Mouse (Mus musculus) brown adipose tissue, adult 24 weeks (tissue): Measurements from ENCODE around the gene Yap1. TPM values are rescaled to one million over a fixed set of nuclear protein-coding genes. Genes with fewer than 3 reads are reported as not detected.
A peak's percentile ranks its signal among the peaks of the same experiment; 100 is the strongest.

Experiments used
- H3K27ac ChIP-seq: fragments of 200-500 bp; replicated peaks from 2 replicates; pipeline ENCODE4 v1.5.1; 2012; ENCODE audit warnings: low read depth, mild to moderate bottlenecking, low read length
- H3K4me1 ChIP-seq: fragments of 200-500 bp; 2 replicates; pipeline ENCODE4 v1.6.1; 2012; ENCODE audit warnings: low read length, mixed read lengths; ENCODE audit not compliant: control insufficient read depth, insufficient read depth, insufficient read length
- H3K4me3 ChIP-seq: fragments of 200-500 bp; 2 replicates; pipeline ENCODE4 v1.5.1; 2012; ENCODE audit warnings: low read depth, mild to moderate bottlenecking, low read length, moderate library complexity; ENCODE audit not compliant: insufficient read depth
- polyA plus RNA-seq: library from polyadenylated mRNA; stranded (reverse); fragments of >200 nt; gene quantifications from 2 replicates; pipeline ENCODE4 v1.2.4, GENCODE M21; 2012; ENCODE audit not compliant: missing spikeins, insufficient read depth, insufficient read length

Gene Yap1
- 25.6 and 60.3 TPM in 2 replicates for polyA plus RNA-seq

DNA sequence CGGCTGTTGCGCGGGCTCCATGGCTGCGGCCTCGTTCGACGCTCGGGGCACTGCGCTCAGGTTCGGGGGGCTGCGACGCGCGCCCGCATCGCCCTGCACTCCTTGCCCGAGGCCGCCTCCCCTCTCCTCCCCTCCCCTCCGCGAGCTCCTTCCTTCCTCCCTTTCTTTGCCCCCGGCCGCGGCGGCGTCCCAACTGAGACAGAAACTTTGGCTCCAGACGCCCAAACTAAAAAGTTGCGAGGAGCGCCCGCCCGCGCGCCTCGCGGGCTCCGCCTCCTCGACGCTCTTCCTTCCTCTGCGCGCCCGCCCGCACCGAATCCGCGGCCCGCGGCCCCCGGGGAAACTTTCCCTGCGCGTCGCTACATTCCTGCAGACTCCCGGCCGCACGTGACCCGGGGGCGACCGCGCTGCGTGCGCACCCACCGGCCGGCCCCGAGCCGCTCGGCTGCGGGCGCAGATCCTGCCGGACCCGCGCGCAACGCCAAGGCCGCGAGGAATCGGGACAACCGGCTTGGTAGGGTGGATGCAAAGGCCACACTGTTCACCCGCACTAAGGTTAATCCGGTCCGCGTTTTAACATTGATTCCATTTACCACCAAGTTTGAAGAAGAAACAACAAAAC, at the start of gene Yap1:
TSS of gene Yap1 (minus strand) at position 227 of the 622 bp plus-strand sequence.
- Histone ChIP-seq H3K4me3 (peak within 1 kb of the TSS; percentile 89), H3K4me1 (no peaks in the 10 kb centered on the region), H3K27ac (peak within 1 kb of the TSS; percentile 76)

GRCm38 (mm10) chr9:8043044-8043387, 38.6 kb upstream of the Yap1 start:
- Histone ChIP-seq H3K4me1 (no peaks in the 10 kb centered on the region), H3K4me3 (peak overlapping the region; percentile 71), H3K27ac (peak overlapping the region; percentile 49)

GRCm38 (mm10) chr9:8042338-8043043, 38.1 kb upstream of the Yap1 start, which contains the start of gene Cfap300:
Gene Cfap300, minus strand, starts transcription at chr9:8042823.
- Histone ChIP-seq H3K4me1 (no peaks in the 10 kb centered on the region), H3K4me3 (peak within 1 kb of the TSS; percentile 71), H3K27ac (peak within 1 kb of the TSS; percentile 49)

DNA sequence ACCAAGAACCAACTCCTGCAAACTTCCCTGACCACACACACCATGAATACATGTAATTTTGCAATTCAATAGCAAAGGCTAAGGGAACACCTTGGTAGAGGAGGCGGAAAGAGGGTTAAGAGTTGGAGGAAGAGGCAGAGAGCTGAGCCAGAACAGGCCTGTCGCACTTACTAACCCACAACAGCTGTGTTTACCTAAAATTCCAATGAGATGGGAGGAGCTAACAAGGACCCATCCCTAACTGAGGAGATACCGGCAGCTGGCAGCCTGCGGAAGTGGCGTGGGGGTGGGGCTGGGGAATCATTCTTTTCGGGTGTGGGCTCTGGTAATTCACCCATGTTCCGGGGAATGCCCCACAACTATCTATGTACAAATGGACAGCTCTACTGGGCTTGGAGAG, 31.1 kb upstream of the Yap1 start:
- no peak overlapping the region for H3K27ac ChIP-seq
- H3K4me3 ChIP-seq = no peak overlapping the region
- peaks cover 2% of the 10 kb centered on the region; the same call in 1 of the 2 replicates for H3K4me1 ChIP-seq

DNA sequence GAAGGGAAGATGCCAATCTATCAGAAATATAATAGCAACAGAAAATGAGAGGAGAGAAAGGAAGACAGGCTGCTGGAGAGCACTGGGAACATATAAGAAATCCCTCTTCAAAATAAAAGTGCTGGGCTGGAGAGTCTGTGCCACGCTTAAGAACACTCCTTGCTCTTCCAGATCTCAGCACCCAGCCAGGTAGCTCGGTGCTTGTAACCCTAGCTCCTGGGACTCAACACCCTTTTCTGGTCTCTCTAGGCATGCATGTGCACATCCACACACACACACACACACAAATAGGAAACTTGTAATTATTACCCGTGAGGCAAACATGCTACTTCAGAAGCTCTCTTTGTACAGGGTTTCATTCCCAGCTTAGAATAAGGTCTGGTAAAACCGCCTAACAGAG, 30.7 kb upstream of the Yap1 start:
- Histone ChIP-seq H3K27ac (no peak overlapping the region), H3K4me3 (no peak overlapping the region)

GRCm38 (mm10) chr9:8034143-8034542, 29.7 kb upstream of the Yap1 start:
- Histone ChIP-seq H3K4me1 (peaks cover 2% of the 10 kb centered on the region; the same call in 1 of the 2 replicates), H3K27ac (no peak overlapping the region)

More for the DNA sequence above, 30.7 kb upstream of the Yap1 start:
- H3K4me1 ChIP-seq = peaks cover 2% of the 10 kb centered on the region; the same call in 1 of the 2 replicates

DNA sequence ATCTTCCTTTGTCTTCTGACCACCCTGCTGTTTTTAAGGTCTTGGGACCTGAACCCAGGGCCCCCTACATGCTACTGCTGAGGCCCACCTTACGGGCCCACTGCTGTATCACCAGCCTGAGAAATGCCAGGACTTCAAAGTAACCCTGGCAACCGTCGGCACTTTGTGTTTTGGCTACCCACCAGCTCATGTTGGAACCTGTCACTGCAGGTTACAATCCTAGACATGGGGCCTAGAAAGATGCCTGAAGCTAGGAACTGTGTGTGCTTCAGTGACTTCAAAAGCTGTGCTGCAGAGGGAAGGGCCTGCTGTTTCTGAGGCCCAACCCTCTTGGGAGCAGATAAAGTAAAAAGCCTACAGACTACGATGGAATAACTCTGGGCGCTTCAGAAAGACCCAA, 28.5 kb upstream of the Yap1 start:
- Histone ChIP-seq H3K4me3 (no peak overlapping the region), H3K4me1 (peaks cover 2% of the 10 kb centered on the region; the same call in 1 of the 2 replicates), H3K27ac (no peak overlapping the region)

More at GRCm38 (mm10) chr9:8034143-8034542, 29.7 kb upstream of the Yap1 start:
- no peak overlapping the region for H3K4me3 ChIP-seq

DNA sequence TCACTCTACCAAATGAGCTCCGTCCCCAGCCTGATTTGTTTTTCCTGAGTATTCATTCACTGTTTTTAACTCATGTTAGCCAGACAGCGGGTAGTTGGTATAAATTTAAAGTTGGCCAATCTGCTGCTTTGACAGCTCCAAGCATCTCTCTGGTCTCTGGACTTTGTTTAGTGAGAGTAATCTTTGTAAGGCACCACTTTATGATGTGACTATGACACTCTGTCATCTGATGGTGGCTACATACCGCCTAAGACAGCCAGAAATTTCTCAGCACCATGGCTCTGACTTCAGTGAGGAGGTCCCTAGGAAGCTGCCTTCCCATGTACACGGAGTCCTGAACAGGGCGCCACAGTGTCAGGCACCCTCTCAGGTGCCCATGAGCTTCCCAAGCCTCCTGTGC, 14.2 kb upstream of the Yap1 start:
- no peak overlapping the region for H3K4me3 ChIP-seq
- H3K27ac ChIP-seq = no peak overlapping the region
- H3K4me1 ChIP-seq = no peaks in the 10 kb centered on the region

DNA sequence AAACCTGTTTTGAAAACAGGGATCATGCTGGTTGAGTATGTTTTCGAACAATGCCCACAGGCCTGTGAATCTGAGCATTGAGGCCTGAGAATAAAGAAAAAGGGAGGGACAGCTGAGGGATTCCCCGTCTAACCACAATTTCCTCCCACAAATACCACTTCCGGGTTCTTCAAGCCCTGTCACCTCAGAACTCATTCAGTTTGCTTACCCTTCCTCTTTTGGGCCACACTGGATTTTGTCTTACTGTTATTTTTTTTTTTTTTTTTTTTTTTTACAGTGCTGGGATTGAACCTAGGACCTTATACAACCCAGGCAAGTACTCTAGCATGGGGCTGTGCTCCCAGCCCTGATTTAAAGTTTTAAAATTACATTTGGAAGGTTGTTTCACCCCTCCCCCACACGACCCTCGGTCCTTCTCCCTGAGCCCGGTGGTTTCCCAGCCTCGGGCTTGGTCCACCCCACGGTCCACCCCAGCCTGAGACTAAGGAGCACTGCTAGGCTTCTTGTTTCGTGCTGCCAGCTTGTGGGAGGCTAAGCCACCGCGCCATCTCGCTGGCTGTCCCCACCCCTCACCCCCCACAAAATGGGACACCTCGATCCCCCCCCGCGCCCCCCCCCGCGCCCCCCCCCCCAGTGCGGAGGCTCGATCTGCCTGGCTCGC, 13.0 kb upstream of the Yap1 start:
- Histone ChIP-seq H3K4me1 (no peaks in the 10 kb centered on the region), H3K27ac (no peak overlapping the region), H3K4me3 (no peak overlapping the region)

GRCm38 (mm10) chr9:8003301-8004271, 810 bp downstream of the Yap1 start:
- Histone ChIP-seq H3K4me1 (no peaks in the 10 kb centered on the region), H3K27ac (peak overlapping the region; percentile 76), H3K4me3 (peak overlapping the region; percentile 89)

DNA sequence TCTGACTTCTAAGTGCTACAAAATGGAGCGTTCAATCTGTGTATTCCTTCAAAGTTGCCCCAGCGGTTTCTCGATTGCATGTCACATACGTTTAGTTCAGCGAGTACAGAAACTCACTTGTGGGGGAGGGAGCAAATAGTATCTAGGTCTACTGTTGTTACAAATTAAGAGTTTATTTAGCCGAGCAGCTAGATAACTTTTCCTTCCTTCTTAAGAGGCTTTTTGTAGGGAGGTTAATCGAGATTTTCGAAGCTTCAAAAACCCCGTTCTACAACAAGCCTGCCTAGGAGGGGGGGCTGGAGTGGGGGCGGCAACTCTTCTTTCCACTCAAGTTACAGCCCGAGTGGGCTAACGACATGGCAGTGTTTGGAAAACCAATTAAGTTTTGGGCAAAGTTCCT, 1.6 kb downstream of the Yap1 start:
- Histone ChIP-seq H3K27ac (peak overlapping the region; percentile 76; the same call in 1 of the 2 replicates), H3K4me3 (peak overlapping the region; percentile 89), H3K4me1 (no peaks in the 10 kb centered on the region)

- Histone ChIP-seq H3K4me1 (no peaks in the 10 kb centered on the region), H3K4me3 (no peak overlapping the region), H3K27ac (no peak overlapping the region)
Measured at GRCm38 (mm10) chr9:8001352-8001751, 3.0 kb downstream of the Yap1 start.

GRCm38 (mm10) chr9:7994275-7994674, 10.1 kb downstream of the Yap1 start:
- Histone ChIP-seq H3K27ac (no peak overlapping the region), H3K4me3 (no peak overlapping the region), H3K4me1 (peaks cover 14% of the 10 kb centered on the region)

GRCm38 (mm10) chr9:7992651-7993050, 11.7 kb downstream of the Yap1 start:
- Histone ChIP-seq H3K4me1 (peaks cover 14% of the 10 kb centered on the region), H3K27ac (no peak overlapping the region), H3K4me3 (no peak overlapping the region)
